22 mouse cellular contexts compared by ENCODE assay signal in the genomic region with DNA sequence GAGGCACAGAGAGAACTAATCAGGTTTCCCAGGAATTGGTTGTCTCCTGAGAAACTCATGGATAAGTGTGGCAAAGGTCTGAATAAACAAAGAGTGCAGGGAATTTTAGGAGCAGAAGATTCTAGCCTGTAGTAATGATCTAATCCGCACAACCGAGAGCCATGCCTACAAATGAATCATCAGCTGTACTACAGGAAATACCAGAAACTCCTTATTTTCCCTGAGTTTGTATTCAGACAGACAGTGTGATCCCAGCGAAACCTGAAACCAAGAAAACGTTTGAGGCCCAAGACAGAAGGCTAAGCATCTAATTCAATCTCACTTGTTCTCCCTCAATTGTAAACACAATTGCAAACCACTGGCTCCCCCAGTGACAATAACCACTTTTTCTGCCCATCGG. TPM values are rescaled to one million over a fixed set of nuclear protein-coding genes. Genes with fewer than 3 reads are reported as not detected.
A peak's percentile ranks its signal among the peaks of the same experiment; 100 is the strongest.
DNase-seq lines count a peak whose midpoint lies in the region; ATAC-seq lines count a peak whose summit lies in the region.
"Had no signal": no experiment of that assay in that cellular context is flagged by ENCODE, and none has a peak within 500 bp of the region (broad histone marks: within the 10 kb centered on the region; RNA-seq: fewer than 3 reads in every experiment).

No protein-coding gene starts in this region.

- H3K4me3 ChIP-seq in heart, embryonic 10.5 days = no peak overlapping the region
- no peak overlapping the region for H3K4me3 ChIP-seq in embryonic facial prominence, embryonic 10.5 days
- H3K4me3 ChIP-seq in limb, embryonic 10.5 days = no peak overlapping the region
- H3K4me3 ChIP-seq: hindbrain, embryonic 12.5 days; layer of hippocampus, adult 2 months; liver, embryonic 12.5 days; midbrain, embryonic 10.5 days had no signal

- WGBS in heart, embryonic 10.5 days = 48% methylated on average over 5 of the region's 5 CpGs
- 47% methylated on average over 5 of the region's 5 CpGs for WGBS in embryonic facial prominence, embryonic 10.5 days
- WGBS in limb, embryonic 10.5 days = 54% methylated on average over 5 of the region's 5 CpGs

- H3K27ac ChIP-seq in heart, embryonic 10.5 days = peak overlapping the region; percentile 44; the same call in 1 of the 2 replicates
- H3K27ac ChIP-seq in embryonic facial prominence, embryonic 10.5 days (replicated peaks) = peak overlapping the region; percentile 62
- H3K27ac ChIP-seq in limb, embryonic 10.5 days = no peak overlapping the region
- H3K27ac ChIP-seq: hindbrain, embryonic 12.5 days; layer of hippocampus, adult 2 months; liver, embryonic 12.5 days; midbrain, embryonic 10.5 days had no signal

- no peaks in the 10 kb centered on the region for H3K9me3 ChIP-seq in heart, embryonic 10.5 days
- H3K9me3 ChIP-seq in embryonic facial prominence, embryonic 10.5 days = 0 out of 2 replicates have a peak, but pooled peaks cover 2% of the 10 kb centered on the region
- H3K9me3 ChIP-seq in limb, embryonic 10.5 days (replicated peaks) = no peaks in the 10 kb centered on the region
- H3K9me3 ChIP-seq: hindbrain, embryonic 12.5 days; liver, embryonic 12.5 days; midbrain, embryonic 10.5 days had no signal

- no peaks in the 10 kb centered on the region for H3K36me3 ChIP-seq in heart, embryonic 10.5 days
- H3K36me3 ChIP-seq in embryonic facial prominence, embryonic 10.5 days (replicated peaks) = no peaks in the 10 kb centered on the region
- no peaks in the 10 kb centered on the region for H3K36me3 ChIP-seq in limb, embryonic 10.5 days
- H3K36me3 ChIP-seq: hindbrain, embryonic 12.5 days; liver, embryonic 12.5 days; midbrain, embryonic 10.5 days had no signal

- no peak for DNase-seq in heart, embryonic 10.5 days (ENCODE audit: low spot score)
- DNase-seq in heart, postnatal 4 days = no peak
- peak; percentile 83 for DNase-seq in 3T3-L1 (ENCODE audit: low read depth, low spot score)
- no peak for DNase-seq in embryonic facial prominence, embryonic 10.5 days (ENCODE audit: low spot score)
- peak; percentile 20 for DNase-seq in limb, embryonic 10.5 days (ENCODE audit: low spot score)
- no peak for DNase-seq in adrenal gland, postnatal 10 days
- no peak for DNase-seq in layer of hippocampus, postnatal 14 days (ENCODE audit: low spot score in 2 of 2)
- DNase-seq: adrenal gland, adult 8-10 months; cerebellum, adult 9-11 months; forebrain, postnatal 0 days; lung, adult 2 months; retina, postnatal 1 day; thymus, postnatal 14 days had no signal

- peaks cover 7% of the 10 kb centered on the region; the same call in 1 of the 2 replicates for H3K4me1 ChIP-seq in heart, embryonic 10.5 days
- H3K4me1 ChIP-seq in embryonic facial prominence, embryonic 10.5 days = peaks cover 18% of the 10 kb centered on the region
- H3K4me1 ChIP-seq in limb, embryonic 10.5 days = peaks cover 10% of the 10 kb centered on the region
- H3K4me1 ChIP-seq: liver, embryonic 12.5 days had no signal

- H3K27me3 ChIP-seq in heart, embryonic 10.5 days (ENCODE audit: insufficient read depth, poor library complexity, severe bottlenecking) = no peaks in the 10 kb centered on the region
- no peaks in the 10 kb centered on the region for H3K27me3 ChIP-seq in embryonic facial prominence, embryonic 10.5 days (replicated peaks; ENCODE audit: low read depth, poor library complexity, severe bottlenecking)
- H3K27me3 ChIP-seq in limb, embryonic 10.5 days (ENCODE audit: low read depth, poor library complexity, severe bottlenecking) = no peaks in the 10 kb centered on the region
- H3K27me3 ChIP-seq: CH12.LX; hindbrain, embryonic 12.5 days; liver, embryonic 12.5 days had no signal

- no peak for ATAC-seq in megakaryocyte, adult 5-6 weeks (ENCODE audit: poor library complexity, severe bottlenecking)
- ATAC-seq: forebrain, postnatal 0 days; inflammation-experienced regulatory T-cells, adult 6 months; liver, embryonic 12.5 days had no signal

RNA-seq across cellular contexts. Expression of gene Arg1, which starts 46.1 kb away (rescaled TPM):
- 1.4 and 12.7 TPM in 2 replicates for polyA plus RNA-seq in heart, embryonic 10.5 days (2016; fragmentation: Nextera tagmentation; extraction: Ambion mirVana)
- total RNA-seq in heart, postnatal 4 days (2021) = under 1 TPM in 1 of 2 experiments, not detected in 1; 0.45 TPM
- 6.9 and 7.4 TPM in 2 replicates for polyA plus RNA-seq in embryonic facial prominence, embryonic 10.5 days (2016; fragmentation: Nextera tagmentation; extraction: Ambion mirVana)
- 11.8 and 12.3 TPM in 2 replicates for polyA plus RNA-seq in limb, embryonic 10.5 days (2016; fragmentation: Nextera tagmentation; extraction: Ambion mirVana)
- 0.09 and 0.39 TPM in 2 replicates for total RNA-seq in megakaryocyte, adult 5-6 weeks (2015)
- total RNA-seq in megakaryocyte, adult 5-6 weeks (2017) = 1.1 TPM in 1 of 2 replicates, not detected in the other
- total RNA-seq in adrenal gland, postnatal 10 days (2021) = 100 to 1,000 TPM in 1 of 2 experiments, 10 to 100 TPM in 1; 21.3 to 126 TPM
- total RNA-seq in layer of hippocampus, postnatal 14 days (2021) = not detected
- total RNA-seq: gastrocnemius, adult 18-20 months; granulocyte monocyte progenitor cell, adult 5-6 weeks had no signal

Comparison
In these comparisons a context has a peak if more than half of its experiments do, and no peak if none do; other contexts are left out.
1. DNase-seq: peak in 3T3-L1 (single experiment) and limb, embryonic 10.5 days (single experiment); none in heart, embryonic 10.5 days (single experiment), heart, postnatal 4 days (single experiment), embryonic facial prominence, embryonic 10.5 days (single experiment), adrenal gland, postnatal 10 days (single experiment) and layer of hippocampus, postnatal 14 days (0 of 2).
2. RNA of gene Arg1, which starts 46.1 kb away (total RNA-seq): 21.3 to 126 TPM in adrenal gland, postnatal 10 days; 0.45 TPM in heart, postnatal 4 days, not detected in layer of hippocampus, postnatal 14 days and 0.09 to 1.1 TPM in megakaryocyte, adult 5-6 weeks; every median in the first group is over 10 times any median in the second.